Mouse (Mus musculus): ENCODE data around the gene Olfr800. TPM values are rescaled to one million over a fixed set of nuclear protein-coding genes. Genes with fewer than 3 reads are reported as not detected.

Gene Olfr800
- not detected in 2 replicates for polyA plus RNA-seq (2016; fragmentation: Nextera tagmentation; extraction: Ambion mirVana)

- Histone ChIP-seq H3K9me3 (no peaks in the 10 kb centered on the region), H3K27ac (no peak within 1 kb of the TSS), H3K27me3 (ENCODE audit: insufficient read depth, poor library complexity, severe bottlenecking) (no peaks in the 10 kb centered on the region), H3K4me1 (replicated peaks) (no peaks in the 10 kb centered on the region), H3K4me3 (no peak within 1 kb of the TSS), H3K36me3 (no peaks in the 10 kb centered on the region)
- no peak for DNase-seq (ENCODE audit: low spot score)
Observed at GRCm38 (mm10) chr10:129657394-129657793, at the start of gene Olfr800. Gene Olfr800, plus strand, starts transcription at chr10:129657694.

GRCm38 (mm10) chr10:129612470-129612869 lies 45.0 kb upstream of the Olfr800 start, which contains the start of gene Olfr796:
Gene Olfr796, minus strand, starts transcription at chr10:129612570.
- Histone ChIP-seq H3K9me3 (no peaks in the 10 kb centered on the region), H3K27me3 (ENCODE audit: insufficient read depth, poor library complexity, severe bottlenecking) (no peaks in the 10 kb centered on the region), H3K4me3 (no peak within 1 kb of the TSS), H3K4me1 (replicated peaks) (no peaks in the 10 kb centered on the region), H3K36me3 (no peaks in the 10 kb centered on the region), H3K27ac (no peak within 1 kb of the TSS)
- WGBS: 93% methylated on average over 1 of the region's 1 CpGs
- DNase-seq (ENCODE audit: low spot score): no peak

GRCm38 (mm10) chr10:129621724-129622123 lies 35.8 kb upstream of the Olfr800 start:
- Histone ChIP-seq H3K27me3 (ENCODE audit: insufficient read depth, poor library complexity, severe bottlenecking) (no peaks in the 10 kb centered on the region), H3K27ac (no peak overlapping the region), H3K4me1 (replicated peaks) (no peaks in the 10 kb centered on the region), H3K9me3 (no peaks in the 10 kb centered on the region), H3K36me3 (no peaks in the 10 kb centered on the region), H3K4me3 (no peak overlapping the region)
- DNase-seq (ENCODE audit: low spot score): no peak
- WGBS: 14% methylated on average over 1 of the region's 1 CpGs

GRCm38 (mm10) chr10:129623251-129623650 lies 34.2 kb upstream of the Olfr800 start:
- H3K9me3 ChIP-seq: no peaks in the 10 kb centered on the region
- H3K27me3 ChIP-seq (ENCODE audit: insufficient read depth, poor library complexity, severe bottlenecking): no peaks in the 10 kb centered on the region
- H3K4me1 ChIP-seq (replicated peaks): no peaks in the 10 kb centered on the region
- no peak for DNase-seq (ENCODE audit: low spot score)
- no peak overlapping the region for H3K4me3 ChIP-seq
- H3K27ac ChIP-seq: no peak overlapping the region
- no peaks in the 10 kb centered on the region for H3K36me3 ChIP-seq

- Histone ChIP-seq H3K27ac (no peak within 1 kb of the TSS), H3K4me3 (no peak within 1 kb of the TSS), H3K36me3 (no peaks in the 10 kb centered on the region), H3K27me3 (ENCODE audit: insufficient read depth, poor library complexity, severe bottlenecking) (no peaks in the 10 kb centered on the region), H3K9me3 (no peaks in the 10 kb centered on the region), H3K4me1 (replicated peaks) (no peaks in the 10 kb centered on the region)
- no peak for DNase-seq (ENCODE audit: low spot score)
- WGBS: 88% methylated on average over 1 of the region's 1 CpGs
Observed at GRCm38 (mm10) chr10:129627834-129628233, 29.7 kb upstream of the Olfr800 start, which contains the start of gene Olfr798. Gene Olfr798, minus strand, starts transcription at chr10:129627934.

GRCm38 (mm10) chr10:129637184-129637583 lies 20.3 kb upstream of the Olfr800 start, which contains the start of gene Olfr799:
Gene Olfr799, plus strand, starts transcription at chr10:129637484.
- H3K4me1 ChIP-seq (replicated peaks): no peaks in the 10 kb centered on the region
- H3K36me3 ChIP-seq: no peaks in the 10 kb centered on the region
- no peaks in the 10 kb centered on the region for H3K27me3 ChIP-seq (ENCODE audit: insufficient read depth, poor library complexity, severe bottlenecking)
- WGBS: 48% methylated on average over 1 of the region's 1 CpGs
- no peak within 1 kb of the TSS for H3K4me3 ChIP-seq
- no peaks in the 10 kb centered on the region for H3K9me3 ChIP-seq
- DNase-seq (ENCODE audit: low spot score): no peak
- H3K27ac ChIP-seq: no peak within 1 kb of the TSS

GRCm38 (mm10) chr10:129651763-129652162 lies 5.7 kb upstream of the Olfr800 start:
- Histone ChIP-seq H3K4me3 (no peak overlapping the region), H3K4me1 (replicated peaks) (no peaks in the 10 kb centered on the region), H3K27me3 (ENCODE audit: insufficient read depth, poor library complexity, severe bottlenecking) (no peaks in the 10 kb centered on the region), H3K9me3 (no peaks in the 10 kb centered on the region), H3K36me3 (no peaks in the 10 kb centered on the region), H3K27ac (no peak overlapping the region)
- 79% methylated on average over 1 of the region's 1 CpGs for WGBS
- no peak for DNase-seq (ENCODE audit: low spot score)

- DNase-seq (ENCODE audit: low spot score): no peak
- no peak within 1 kb of the TSS for H3K27ac ChIP-seq
- WGBS: 78% methylated on average over 1 of the region's 1 CpGs
Observed at GRCm38 (mm10) chr10:129673765-129674164, 16.3 kb downstream of the Olfr800 start, which contains the start of gene Olfr801. Gene Olfr801, minus strand, starts transcription at chr10:129673865.

GRCm38 (mm10) chr10:129688069-129688468 lies 30.6 kb downstream of the Olfr800 start, which contains the start of gene Olfr802:
Gene Olfr802, minus strand, starts transcription at chr10:129688169.
- Histone ChIP-seq H3K27me3 (ENCODE audit: insufficient read depth, poor library complexity, severe bottlenecking) (no peaks in the 10 kb centered on the region), H3K4me1 (replicated peaks) (no peaks in the 10 kb centered on the region), H3K36me3 (no peaks in the 10 kb centered on the region), H3K9me3 (no peaks in the 10 kb centered on the region), H3K27ac (no peak within 1 kb of the TSS), H3K4me3 (no peak within 1 kb of the TSS)
- WGBS: 87% methylated on average over 1 of the region's 1 CpGs
- no peak for DNase-seq (ENCODE audit: low spot score)

More at GRCm38 (mm10) chr10:129673765-129674164, 16.3 kb downstream of the Olfr800 start, which contains the start of gene Olfr801:
- H3K4me3 ChIP-seq: no peak within 1 kb of the TSS
- no peaks in the 10 kb centered on the region for H3K4me1 ChIP-seq (replicated peaks)
- H3K27me3 ChIP-seq (ENCODE audit: insufficient read depth, poor library complexity, severe bottlenecking): no peaks in the 10 kb centered on the region
- no peaks in the 10 kb centered on the region for H3K36me3 ChIP-seq
- H3K9me3 ChIP-seq: no peaks in the 10 kb centered on the region

GRCm38 (mm10) chr10:129694186-129694585 lies 36.7 kb downstream of the Olfr800 start, which contains the start of gene Olfr803:
Gene Olfr803, minus strand, starts transcription at chr10:129694286.
- H3K9me3 ChIP-seq: no peaks in the 10 kb centered on the region
- no peak for DNase-seq (ENCODE audit: low spot score)
- 77% methylated on average over 2 of the region's 2 CpGs for WGBS
- H3K27me3 ChIP-seq (ENCODE audit: insufficient read depth, poor library complexity, severe bottlenecking): no peaks in the 10 kb centered on the region
- no peaks in the 10 kb centered on the region for H3K4me1 ChIP-seq (replicated peaks)
- no peaks in the 10 kb centered on the region for H3K36me3 ChIP-seq
- no peak within 1 kb of the TSS for H3K27ac ChIP-seq
- H3K4me3 ChIP-seq: no peak within 1 kb of the TSS

- DNase-seq (ENCODE audit: low spot score): no peak
- Histone ChIP-seq H3K36me3 (no peaks in the 10 kb centered on the region), H3K4me1 (replicated peaks) (no peaks in the 10 kb centered on the region), H3K9me3 (no peaks in the 10 kb centered on the region), H3K27ac (no peak within 1 kb of the TSS), H3K27me3 (ENCODE audit: insufficient read depth, poor library complexity, severe bottlenecking) (no peaks in the 10 kb centered on the region), H3K4me3 (no peak within 1 kb of the TSS)
Observed at GRCm38 (mm10) chr10:129702910-129703309, 45.4 kb downstream of the Olfr800 start, which contains the start of gene Olfr804. Gene Olfr804, plus strand, starts transcription at chr10:129703210.
